ENCODE assay signal across 19 mouse cellular contexts in the genomic region with DNA sequence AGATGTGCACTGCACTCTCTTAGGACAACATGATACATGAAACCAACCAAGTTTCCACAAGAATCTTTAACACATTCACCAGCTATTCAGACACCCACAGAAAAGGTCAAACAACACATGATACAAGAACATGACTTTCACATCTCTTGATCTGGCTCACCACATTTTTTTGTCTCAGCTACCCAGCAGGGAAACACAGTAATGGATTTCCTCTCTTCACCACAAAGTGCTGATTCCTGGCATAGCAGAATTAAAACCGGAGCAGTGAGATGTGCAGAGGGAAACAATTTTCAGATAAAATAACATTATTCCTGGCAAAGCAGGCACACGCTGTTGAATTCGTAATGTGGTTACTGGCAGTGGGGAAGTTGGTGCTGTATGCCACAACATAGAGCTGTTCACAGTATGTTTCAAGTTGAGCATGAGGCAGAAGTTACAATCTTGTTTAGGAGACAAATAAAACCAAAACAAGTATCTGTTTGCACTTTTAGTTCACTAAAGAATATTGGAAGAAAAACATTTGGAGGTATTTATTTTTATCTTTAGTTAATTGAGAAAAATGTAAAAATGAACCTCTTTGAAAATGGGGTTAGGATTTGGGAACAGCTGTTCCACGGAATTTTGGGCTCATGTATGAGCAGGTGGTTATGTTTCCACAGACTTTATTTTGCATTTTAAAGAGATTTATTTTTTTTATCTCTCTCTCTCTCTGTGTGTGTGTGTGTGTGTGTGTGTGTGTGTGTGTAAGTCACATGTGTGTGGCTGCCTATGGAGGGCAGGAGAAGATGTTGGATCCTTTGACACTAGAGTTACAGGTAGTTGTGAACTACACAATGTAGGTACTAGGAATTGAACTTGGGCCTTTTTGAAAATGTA.
DNase-seq lines count a peak whose midpoint lies in the region; ATAC-seq and TF ChIP-seq lines count a peak whose summit lies in the region.
"Had no signal": no experiment of that assay in that cellular context is flagged by ENCODE, and none has a peak within 500 bp of the region (broad histone marks: within the 10 kb centered on the region; RNA-seq: fewer than 3 reads in every experiment).

No protein-coding gene starts in this region.

- H3K4me1 ChIP-seq in embryonic facial prominence, embryonic 13.5 days, result peaks cover 7% of the 10 kb centered on the region; the same call in 1 of the 2 replicates
- no peaks in the 10 kb centered on the region for H3K4me1 ChIP-seq in embryonic facial prominence, embryonic 10.5 days
- no peaks in the 10 kb centered on the region for H3K4me1 ChIP-seq in limb, embryonic 14.5 days (ENCODE audit: control insufficient read depth, insufficient read depth, low read length)
- no peaks in the 10 kb centered on the region for H3K4me1 ChIP-seq in limb, embryonic 10.5 days
- H3K4me1 ChIP-seq in embryonic fibroblast, embryonic 13.5 days (ENCODE audit: control insufficient read depth, insufficient read depth, low read length), result no peaks in the 10 kb centered on the region
- H3K4me1 ChIP-seq in intestine, embryonic 16.5 days (ENCODE audit: control insufficient read depth, insufficient read depth, low read length), result no peaks in the 10 kb centered on the region
- no peaks in the 10 kb centered on the region for H3K4me1 ChIP-seq in liver, embryonic 11.5 days (replicated peaks; ENCODE audit: control insufficient read depth, insufficient read depth, low read length)
- H3K4me1 ChIP-seq: neural tube, embryonic 12.5 days had no signal

- ATAC-seq in embryonic facial prominence, embryonic 13.5 days (ENCODE audit: insufficient number of reproducible peaks, insufficient read depth, low FRiP score, low TSS enrichment, low read depth), result peak; percentile 37; the same call in 1 of the 2 replicates
- peak; percentile 34; the same call in 1 of the 2 replicates for ATAC-seq in limb, embryonic 14.5 days (ENCODE audit: low FRiP score, low read depth)
- ATAC-seq in megakaryocyte progenitor cell, adult 5-6 weeks (replicated peaks; ENCODE audit: poor library complexity), result 0 out of 2 replicates have a peak, but pooled peaks have one; percentile 29
- no peak for ATAC-seq in intestine, embryonic 16.5 days
- ATAC-seq in liver, embryonic 11.5 days (replicated peaks; ENCODE audit: low FRiP score), result no peak
- ATAC-seq: intestine, postnatal 0 days had no signal

- no peak overlapping the region for H3K27ac ChIP-seq in embryonic facial prominence, embryonic 13.5 days
- H3K27ac ChIP-seq in embryonic facial prominence, embryonic 10.5 days (replicated peaks), result no peak overlapping the region
- no peak overlapping the region for H3K27ac ChIP-seq in limb, embryonic 14.5 days (replicated peaks; ENCODE audit: low read depth, low read length)
- no peak overlapping the region for H3K27ac ChIP-seq in limb, embryonic 10.5 days
- 0 out of 2 replicates have a peak overlapping the region, but pooled peaks have one; percentile 40 for H3K27ac ChIP-seq in embryonic fibroblast, embryonic 13.5 days (ENCODE audit: insufficient read depth, low read length)
- no peak overlapping the region for H3K27ac ChIP-seq in intestine, embryonic 16.5 days (ENCODE audit: low read length)
- H3K27ac ChIP-seq in liver, embryonic 11.5 days (ENCODE audit: low read depth, low read length), result no peak overlapping the region
- H3K27ac ChIP-seq: hindbrain, embryonic 14.5 days; kidney, postnatal 0 days; liver, embryonic 14.5 days; neural tube, embryonic 12.5 days had no signal

- no peak overlapping the region for H3K4me3 ChIP-seq in embryonic facial prominence, embryonic 13.5 days
- H3K4me3 ChIP-seq in embryonic facial prominence, embryonic 10.5 days, result no peak overlapping the region
- H3K4me3 ChIP-seq in limb, embryonic 14.5 days (replicated peaks; ENCODE audit: low read length), result no peak overlapping the region
- no peak overlapping the region for H3K4me3 ChIP-seq in limb, embryonic 10.5 days
- H3K4me3 ChIP-seq in embryonic fibroblast, embryonic 13.5 days (ENCODE audit: insufficient read depth, low read length), result no peak overlapping the region
- H3K4me3 ChIP-seq in intestine, embryonic 16.5 days (ENCODE audit: low read length), result no peak overlapping the region
- no peak overlapping the region for H3K4me3 ChIP-seq in liver, embryonic 11.5 days (ENCODE audit: low read depth, low read length)
- H3K4me3 ChIP-seq: neural tube, embryonic 12.5 days had no signal

- DNase-seq in embryonic facial prominence, embryonic 10.5 days (ENCODE audit: low spot score), result no peak
- peak; percentile 16 for DNase-seq in limb, embryonic 14.5 days (ENCODE audit: low spot score)
- DNase-seq in limb, embryonic 10.5 days (ENCODE audit: low spot score), result no peak
- no peak for DNase-seq in liver, embryonic 11.5 days (ENCODE audit: low spot score)
- DNase-seq: adrenal gland, adult 8-10 months; cerebellum, adult 11-12 months; cerebellum, postnatal 36 days; gastrocnemius, postnatal 14 days; heart, postnatal 10 days; thymus, adult 18-20 months had no signal

- no peak for TF ChIP-seq CTCF in embryonic fibroblast, embryonic 13.5 days (IDR thresholded peaks at IDR 0.05; ENCODE audit: borderline replicate concordance, insufficient read depth, low read length)

- no peak overlapping the region for H3K4me2 ChIP-seq in embryonic facial prominence, embryonic 13.5 days
- no peak overlapping the region for H3K4me2 ChIP-seq in limb, embryonic 14.5 days (replicated peaks; ENCODE audit: low read depth, low read length, severe bottlenecking)
- no peak overlapping the region for H3K4me2 ChIP-seq in intestine, embryonic 16.5 days (ENCODE audit: low read depth, low read length)
- H3K4me2 ChIP-seq in liver, embryonic 11.5 days, result no peak overlapping the region
- H3K4me2 ChIP-seq: hindbrain, embryonic 14.5 days; neural tube, embryonic 12.5 days had no signal

- no peak for TF ChIP-seq POLR2A in limb, embryonic 14.5 days (IDR thresholded peaks at IDR 0.05; ENCODE audit: borderline replicate concordance, extremely low read depth, insufficient read depth, insufficient read length)
- TF ChIP-seq POLR2A in embryonic fibroblast, embryonic 13.5 days (IDR thresholded peaks at IDR 0.05; ENCODE audit: low read depth, low read length), result no peak

- no peak overlapping the region for H3K9ac ChIP-seq in embryonic facial prominence, embryonic 13.5 days
- H3K9ac ChIP-seq in limb, embryonic 14.5 days (ENCODE audit: low read depth, low read length, severe bottlenecking), result no peak overlapping the region
- H3K9ac ChIP-seq in intestine, embryonic 16.5 days (ENCODE audit: low read depth, low read length), result no peak overlapping the region
- H3K9ac ChIP-seq in liver, embryonic 11.5 days (ENCODE audit: low read depth, low read length), result no peak overlapping the region
- H3K9ac ChIP-seq: hindbrain, embryonic 14.5 days; liver, embryonic 14.5 days; neural tube, embryonic 12.5 days had no signal

- 0 out of 2 replicates have a peak, but pooled peaks cover 4% of the 10 kb centered on the region for H3K9me3 ChIP-seq in embryonic facial prominence, embryonic 13.5 days
- H3K9me3 ChIP-seq in embryonic facial prominence, embryonic 10.5 days, result peaks cover 3% of the 10 kb centered on the region; the same call in 1 of the 2 replicates
- no peaks in the 10 kb centered on the region for H3K9me3 ChIP-seq in limb, embryonic 14.5 days (ENCODE audit: control insufficient read depth, low read length)
- 0 out of 2 replicates have a peak, but pooled peaks cover 2% of the 10 kb centered on the region for H3K9me3 ChIP-seq in limb, embryonic 10.5 days (replicated peaks)
- no peaks in the 10 kb centered on the region for H3K9me3 ChIP-seq in intestine, embryonic 16.5 days (ENCODE audit: control insufficient read depth, low read length)
- H3K9me3 ChIP-seq in liver, embryonic 11.5 days (ENCODE audit: control insufficient read depth, low read length), result no peaks in the 10 kb centered on the region
- H3K9me3 ChIP-seq: neural tube, embryonic 12.5 days had no signal

- H3K36me3 ChIP-seq in embryonic facial prominence, embryonic 13.5 days, result no peaks in the 10 kb centered on the region
- H3K36me3 ChIP-seq in embryonic facial prominence, embryonic 10.5 days (replicated peaks), result no peaks in the 10 kb centered on the region
- no peaks in the 10 kb centered on the region for H3K36me3 ChIP-seq in limb, embryonic 14.5 days (ENCODE audit: control insufficient read depth, insufficient read depth, low read length)
- H3K36me3 ChIP-seq in limb, embryonic 10.5 days, result no peaks in the 10 kb centered on the region
- no peaks in the 10 kb centered on the region for H3K36me3 ChIP-seq in intestine, embryonic 16.5 days (ENCODE audit: control insufficient read depth, insufficient read depth, low read length)
- H3K36me3 ChIP-seq in liver, embryonic 11.5 days (ENCODE audit: control insufficient read depth, insufficient read depth, low read length), result no peaks in the 10 kb centered on the region
- H3K36me3 ChIP-seq: neural tube, embryonic 12.5 days had no signal

- no peaks in the 10 kb centered on the region; the same call in 1 of the 2 replicates for H3K27me3 ChIP-seq in embryonic facial prominence, embryonic 13.5 days
- H3K27me3 ChIP-seq in embryonic facial prominence, embryonic 10.5 days (replicated peaks; ENCODE audit: low read depth, poor library complexity, severe bottlenecking), result no peaks in the 10 kb centered on the region
- H3K27me3 ChIP-seq in limb, embryonic 14.5 days (ENCODE audit: control insufficient read depth, insufficient read depth, low read length), result no peaks in the 10 kb centered on the region
- no peaks in the 10 kb centered on the region for H3K27me3 ChIP-seq in limb, embryonic 10.5 days (ENCODE audit: low read depth, poor library complexity, severe bottlenecking)
- no peaks in the 10 kb centered on the region for H3K27me3 ChIP-seq in intestine, embryonic 16.5 days (replicated peaks; ENCODE audit: control insufficient read depth, insufficient read depth, low read length)
- no peaks in the 10 kb centered on the region for H3K27me3 ChIP-seq in liver, embryonic 11.5 days (replicated peaks; ENCODE audit: control insufficient read depth, insufficient read depth, low read length)
- H3K27me3 ChIP-seq: neural tube, embryonic 12.5 days had no signal

- 32% methylated on average over 4 of the region's 4 CpGs for WGBS in embryonic facial prominence, embryonic 13.5 days
- WGBS in embryonic facial prominence, embryonic 10.5 days, result 77% methylated on average over 4 of the region's 4 CpGs
- WGBS in limb, embryonic 14.5 days, result 61% methylated on average over 4 of the region's 4 CpGs
- 88% methylated on average over 4 of the region's 4 CpGs for WGBS in limb, embryonic 10.5 days
- WGBS in intestine, embryonic 16.5 days, result 75% methylated on average over 4 of the region's 4 CpGs
- 64% methylated on average over 4 of the region's 4 CpGs for WGBS in liver, embryonic 11.5 days

Comparison
In these comparisons a context has a peak if more than half of its experiments do, and no peak if none do; other contexts are left out.
1. ATAC-seq: peak in embryonic facial prominence, embryonic 13.5 days (single experiment), limb, embryonic 14.5 days (single experiment) and megakaryocyte progenitor cell, adult 5-6 weeks (single experiment); none in intestine, embryonic 16.5 days (single experiment) and liver, embryonic 11.5 days (single experiment).